Mouse (Mus musculus) common myeloid progenitor, adult 5-6 weeks (primary cell): ENCODE results near the gene Zfp691. TPM values are rescaled to one million over a fixed set of nuclear protein-coding genes. Genes with fewer than 3 reads are reported as not detected.

Experiments
- ATAC-seq: replicated peaks from 2 replicates; pipeline ENCODE4 v1.8.0; 2016; ENCODE audit warnings: low read depth, mild to moderate bottlenecking, moderate TSS enrichment, inconsistent platforms; ENCODE audit not compliant: poor library complexity, severe bottlenecking
- total RNA-seq: library from RNA; stranded (forward); fragments of 200-1000, 187-1606 nt; gene quantifications from 2 replicates; pipeline ENCODE4 v1.2.3, GENCODE M21; 2017

Zfp691 gene
- total RNA-seq, 1 experiment from 2014 or later = 5.2 TPM

DNA sequence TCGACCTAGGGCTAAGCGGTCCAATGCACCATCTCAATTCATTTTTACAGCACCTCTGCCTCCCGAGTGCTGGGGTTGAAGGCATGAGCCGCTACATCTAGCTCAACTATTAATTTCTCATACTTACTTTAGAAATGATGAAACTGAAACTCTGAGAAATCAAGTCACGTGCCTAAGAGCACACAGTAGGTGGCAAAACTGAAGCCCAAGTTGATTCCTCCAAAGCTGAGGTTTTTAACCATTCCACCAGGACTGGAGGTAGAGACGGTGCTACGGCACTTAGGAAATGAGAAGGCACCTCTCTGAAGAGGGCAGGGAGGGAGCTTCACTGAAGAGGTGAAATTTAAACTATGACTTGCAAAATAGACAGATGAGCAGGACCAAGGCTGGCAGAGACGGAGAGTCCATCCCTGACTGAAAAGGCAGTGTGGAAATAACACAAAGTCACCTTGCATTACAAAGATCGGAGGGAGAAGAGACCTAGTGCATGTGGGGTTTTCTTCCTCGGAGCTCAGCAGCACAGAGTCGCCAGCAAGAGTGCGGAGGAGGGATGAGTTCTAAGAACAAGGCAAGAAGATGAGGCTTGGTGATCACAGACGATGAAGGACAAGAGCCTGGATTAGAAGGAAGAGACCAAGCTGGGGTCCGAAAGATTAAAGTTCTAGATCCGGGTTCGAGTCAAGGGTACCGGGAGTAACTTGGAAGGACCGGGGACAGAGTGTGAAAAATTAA, 910 bp downstream of the Zfp691 start:
- no peak for ATAC-seq

DNA sequence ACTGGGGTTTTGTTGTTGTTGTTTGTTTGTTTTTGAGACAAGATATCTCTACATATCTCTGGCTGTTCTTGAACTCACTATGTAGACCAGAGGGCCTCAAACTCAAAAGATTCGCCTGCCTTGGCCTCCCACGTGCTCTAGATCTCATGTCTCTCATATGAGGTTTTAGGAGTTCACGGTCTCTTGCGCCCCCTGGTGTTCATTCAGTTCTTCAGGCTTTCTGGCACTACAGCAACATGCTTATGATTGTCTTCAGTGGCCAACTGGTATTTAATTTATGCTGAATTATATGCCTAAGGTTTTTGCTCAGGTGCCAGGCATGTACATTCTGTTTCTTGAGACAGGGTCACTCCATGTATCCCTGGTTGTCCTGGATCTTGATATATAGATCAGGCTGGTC, 6.3 kb downstream of the Zfp691 start:
- ATAC-seq = peak; percentile 84

DNA sequence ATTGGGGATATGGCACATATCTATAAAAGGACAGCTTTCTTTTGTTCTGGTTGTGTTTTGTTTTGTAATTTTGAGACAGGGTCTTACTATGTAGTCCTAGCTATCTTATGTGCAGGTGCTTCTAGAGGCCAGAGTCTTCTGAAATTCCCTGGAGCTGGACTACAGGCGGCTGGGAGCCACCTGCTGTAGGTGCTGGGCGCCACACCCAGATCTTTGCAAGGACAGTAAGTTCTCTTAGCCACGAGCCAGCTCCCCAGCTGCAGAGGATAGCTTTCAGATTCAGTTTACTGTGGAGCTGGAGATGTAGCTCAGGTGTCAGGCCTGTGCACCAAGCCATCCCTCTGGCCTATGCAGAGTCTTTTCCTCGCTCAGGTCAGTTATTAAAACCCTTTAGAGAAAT, 6.9 kb downstream of the Zfp691 start:
- ATAC-seq = no peak

DNA sequence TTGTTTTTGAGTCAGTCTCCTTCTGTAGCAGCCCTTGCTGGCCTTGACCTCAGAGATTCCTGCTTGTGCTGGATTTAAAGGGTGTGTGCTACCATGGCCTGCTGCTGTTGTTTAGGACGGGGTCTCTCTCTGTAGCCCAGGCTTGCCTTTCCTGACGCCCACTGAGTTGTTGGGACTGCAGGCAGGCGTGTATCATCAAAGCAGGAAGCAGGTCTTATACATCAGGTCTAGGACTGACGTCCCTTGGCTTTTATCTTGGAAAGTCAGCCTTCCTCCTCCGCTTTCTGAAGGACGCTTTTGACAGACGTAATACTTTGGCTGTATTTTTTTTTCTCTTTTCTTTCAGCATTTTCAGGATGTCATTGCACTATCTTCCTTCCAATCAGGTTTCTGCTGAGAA, 8.1 kb downstream of the Zfp691 start:
- ATAC-seq = peak; percentile 64

DNA sequence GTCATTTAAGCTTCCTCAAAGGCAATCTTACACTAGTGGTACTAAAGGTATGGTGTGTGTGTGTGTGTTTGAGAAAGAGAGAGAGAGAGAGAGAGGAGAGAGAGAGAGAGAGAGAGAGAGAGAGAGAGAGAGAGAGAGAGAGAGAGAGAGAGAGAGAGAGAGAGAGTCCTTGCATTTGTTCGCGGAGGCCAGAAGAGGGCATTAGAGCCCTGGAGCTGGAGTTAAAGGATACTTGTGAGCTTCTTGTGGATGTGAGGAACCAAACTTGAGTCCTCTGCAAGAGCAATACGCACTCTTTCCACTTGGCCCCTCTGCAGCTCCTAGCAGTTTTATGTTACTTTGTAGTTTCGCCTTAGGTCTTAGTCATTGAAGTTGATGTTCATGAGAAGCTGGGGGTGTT, 11.0 kb downstream of the Zfp691 start:
- ATAC-seq = no peak

DNA sequence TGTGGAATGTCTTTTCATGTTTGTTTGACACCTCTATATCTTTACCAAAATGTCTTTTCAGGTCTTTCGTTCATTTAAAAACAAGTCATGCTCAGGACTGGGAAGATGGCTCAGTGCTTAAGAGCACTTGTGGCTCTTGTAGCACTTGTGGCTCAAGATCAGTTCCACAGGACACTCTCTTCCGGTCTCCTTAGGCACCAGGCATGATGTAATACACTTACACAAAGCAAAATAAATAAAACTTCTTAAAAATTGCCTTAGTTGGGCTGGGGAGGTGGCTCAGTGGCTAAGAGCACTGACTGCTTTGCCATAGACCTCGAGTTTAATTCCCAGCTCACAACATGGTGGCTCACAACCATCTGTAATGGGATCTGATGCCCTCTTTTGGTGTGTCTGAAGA, 12.6 kb downstream of the Zfp691 start:
- ATAC-seq = no peak

DNA sequence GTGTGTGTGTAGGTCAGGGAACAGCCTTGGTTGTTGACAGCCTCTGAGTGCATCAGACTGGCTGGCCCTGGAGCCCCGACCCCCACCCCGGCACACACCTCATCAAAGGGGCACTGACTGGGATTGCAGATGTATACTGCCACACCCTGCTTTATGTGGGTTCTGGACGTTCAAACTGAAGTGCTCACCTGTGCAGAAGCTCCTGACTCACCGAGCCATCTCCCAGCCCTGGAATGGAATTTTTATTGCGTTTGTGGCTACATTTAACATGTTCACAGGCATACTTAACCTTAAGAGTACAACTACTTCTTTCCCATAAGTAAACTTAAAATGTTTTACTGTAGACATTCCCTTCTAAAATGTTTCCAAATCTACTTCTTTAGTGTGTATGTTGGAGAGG, 16.1 kb downstream of the Zfp691 start:
- ATAC-seq = no peak

DNA sequence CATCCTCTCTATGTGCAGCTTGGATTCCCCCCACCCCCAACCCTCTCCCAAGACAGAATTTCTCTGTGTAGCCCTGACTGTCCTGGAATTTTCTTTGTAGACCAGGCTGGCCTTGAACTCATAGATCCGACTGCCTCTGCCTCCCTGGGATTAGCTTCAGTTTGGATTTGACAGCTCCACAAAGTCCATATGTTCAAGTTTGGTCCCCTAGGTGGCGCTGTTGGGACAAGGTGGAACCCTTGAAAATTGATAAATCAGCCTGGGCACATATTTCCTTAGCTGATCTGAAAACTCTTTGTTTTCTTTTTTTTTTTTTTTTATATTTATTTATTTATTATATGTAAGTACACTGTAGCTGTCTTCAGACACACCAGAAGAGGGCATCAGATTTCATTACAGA, 16.8 kb downstream of the Zfp691 start:
- 0 out of 2 replicates have a peak, but pooled peaks have one; percentile 50 for ATAC-seq

DNA sequence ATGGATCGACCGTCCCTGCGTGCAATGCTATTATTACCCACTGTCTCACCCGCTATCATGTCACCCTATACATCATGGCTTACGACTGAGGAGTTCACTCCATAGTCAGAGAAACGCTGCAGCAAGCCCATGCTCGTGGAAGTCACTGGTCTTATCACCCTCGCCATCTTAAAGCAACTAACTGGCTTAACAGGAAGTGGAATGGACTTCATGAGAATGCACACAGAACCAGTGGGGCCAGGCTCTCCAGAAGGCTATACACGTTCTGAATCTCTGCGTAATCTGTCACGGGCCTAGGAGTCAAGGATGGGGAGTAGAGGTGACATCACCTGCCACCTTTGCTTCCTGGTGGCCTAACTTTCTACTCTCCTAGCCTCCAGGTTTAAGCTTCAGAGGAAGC, 25.3 kb downstream of the Zfp691 start:
- no peak for ATAC-seq

DNA sequence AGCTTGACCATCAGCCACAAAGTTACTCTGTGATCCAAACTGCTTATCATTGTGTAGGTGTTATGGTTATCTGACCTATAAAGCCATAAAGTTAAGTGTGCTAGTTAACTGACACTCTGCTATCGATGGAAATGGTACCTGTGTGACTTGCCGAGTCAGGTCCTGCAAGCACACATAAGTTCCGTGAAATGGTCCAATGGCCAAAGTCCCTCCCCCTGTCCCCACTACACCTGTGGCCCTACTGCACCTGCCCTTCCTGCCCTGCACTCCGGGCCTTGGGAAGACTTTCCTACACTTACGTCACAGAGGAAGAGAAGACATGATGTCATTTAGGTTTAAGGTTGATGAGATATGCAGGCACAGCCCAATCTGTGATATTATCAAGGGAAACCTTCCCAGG, 26.6 kb downstream of the Zfp691 start:
- no peak for ATAC-seq

DNA sequence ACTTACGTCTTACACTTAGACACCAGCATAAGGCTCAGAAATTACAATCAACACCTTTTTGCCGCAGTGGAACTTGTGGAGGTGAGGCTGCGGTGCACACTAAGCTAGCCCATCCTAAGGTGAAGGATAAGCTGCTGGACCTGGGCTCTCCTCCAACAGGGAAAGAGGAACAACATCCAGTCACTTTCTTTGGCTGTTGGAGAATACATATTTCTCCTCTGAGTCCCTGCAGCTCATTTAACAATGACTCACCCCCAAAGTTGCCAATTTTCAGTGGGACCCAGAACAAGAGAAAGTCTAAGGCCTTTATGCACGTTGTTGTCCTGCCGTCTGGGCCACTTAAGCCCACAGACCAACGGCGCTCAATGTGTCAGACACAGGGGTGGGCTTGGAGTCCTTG, 27.2 kb downstream of the Zfp691 start:
- no peak for ATAC-seq

DNA sequence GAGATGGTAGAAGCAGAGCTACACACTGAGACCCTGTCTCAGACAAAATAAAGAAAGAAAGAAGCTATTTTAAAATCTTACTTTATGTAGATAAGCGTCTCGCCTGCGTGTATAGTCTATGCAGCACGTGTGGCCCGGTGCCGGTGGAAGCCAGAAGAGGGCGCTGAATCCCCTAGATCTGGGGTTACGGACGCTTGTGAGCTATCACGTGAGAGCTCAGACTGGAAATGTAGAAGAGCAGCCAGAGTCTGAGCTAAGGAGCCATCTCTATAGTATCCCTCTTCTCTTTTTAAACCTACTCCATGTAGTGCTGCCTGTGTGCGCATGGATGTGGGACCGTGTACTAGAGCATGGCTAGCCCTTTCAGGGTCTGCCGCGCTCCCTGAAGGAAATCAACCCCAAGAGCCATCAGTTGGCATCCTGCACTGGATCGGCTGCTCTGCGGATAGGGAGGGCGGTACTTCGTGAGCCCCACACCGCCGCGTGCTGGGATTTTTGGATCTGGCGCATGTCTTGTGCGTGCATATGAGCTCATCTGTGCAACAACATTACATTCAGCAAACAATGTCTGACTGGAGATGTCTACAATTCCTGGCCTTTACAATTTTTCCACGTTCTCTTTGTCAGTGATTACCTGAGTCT, 31.6 kb downstream of the Zfp691 start:
- peak; percentile 80 for ATAC-seq

DNA sequence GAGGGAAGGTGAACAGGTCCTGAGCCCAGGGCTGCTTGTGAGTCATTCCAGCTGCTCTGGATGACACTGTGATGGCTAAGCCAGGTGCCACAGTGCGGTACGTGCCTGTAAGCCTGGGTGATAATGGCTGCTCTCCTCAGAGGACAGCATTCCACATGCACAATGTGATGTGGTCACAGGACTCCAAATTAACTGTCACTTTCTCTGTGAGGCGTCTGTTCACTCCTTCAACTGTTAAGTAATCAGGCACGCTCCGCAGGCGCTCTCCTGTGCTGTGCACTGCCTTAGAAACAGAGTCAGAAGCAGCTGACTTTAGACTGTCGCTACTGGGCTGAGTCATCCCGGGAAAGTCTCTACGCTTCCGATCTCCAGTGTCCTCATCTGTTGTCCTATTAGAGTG, 32.8 kb downstream of the Zfp691 start:
- no peak for ATAC-seq

DNA sequence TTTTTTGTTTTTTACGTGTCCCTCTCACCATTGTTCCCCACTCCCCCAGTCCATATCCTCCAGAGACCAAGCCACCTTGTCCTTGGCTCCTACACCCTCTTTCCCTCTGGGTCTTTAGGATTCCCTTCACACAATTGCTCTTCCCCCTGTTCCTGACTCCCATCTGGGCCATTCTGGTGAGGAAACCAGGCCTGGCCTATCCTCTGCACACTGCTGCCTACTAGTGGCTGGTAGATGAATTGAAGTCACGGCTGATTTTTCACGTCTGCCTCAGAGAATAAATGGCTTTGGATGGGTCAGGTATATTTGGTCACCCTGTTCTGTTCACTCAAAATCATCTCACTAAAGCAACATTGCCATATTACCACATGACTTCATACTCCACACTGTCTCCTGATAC, 33.9 kb downstream of the Zfp691 start:
- peak; percentile 67 for ATAC-seq

DNA sequence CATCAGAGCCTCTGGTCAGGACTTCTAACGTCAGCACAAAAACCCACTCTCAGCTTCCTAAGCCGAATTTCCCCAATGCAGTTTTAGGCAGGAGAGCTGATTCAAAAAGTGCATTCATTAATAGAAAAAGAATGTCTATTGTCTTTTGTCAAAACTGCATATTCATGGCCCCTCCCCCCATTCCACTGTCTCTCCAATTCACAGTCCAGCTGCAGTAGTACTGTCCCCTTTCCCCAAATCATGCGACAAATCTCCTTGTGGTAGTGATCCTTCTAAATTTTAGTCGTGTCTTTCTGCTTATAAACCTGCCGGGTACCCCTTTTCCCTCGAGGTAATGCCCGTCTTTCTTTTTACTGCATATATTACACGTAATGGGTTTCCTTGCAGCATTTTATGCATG, 35.2 kb downstream of the Zfp691 start:
- no peak for ATAC-seq

DNA sequence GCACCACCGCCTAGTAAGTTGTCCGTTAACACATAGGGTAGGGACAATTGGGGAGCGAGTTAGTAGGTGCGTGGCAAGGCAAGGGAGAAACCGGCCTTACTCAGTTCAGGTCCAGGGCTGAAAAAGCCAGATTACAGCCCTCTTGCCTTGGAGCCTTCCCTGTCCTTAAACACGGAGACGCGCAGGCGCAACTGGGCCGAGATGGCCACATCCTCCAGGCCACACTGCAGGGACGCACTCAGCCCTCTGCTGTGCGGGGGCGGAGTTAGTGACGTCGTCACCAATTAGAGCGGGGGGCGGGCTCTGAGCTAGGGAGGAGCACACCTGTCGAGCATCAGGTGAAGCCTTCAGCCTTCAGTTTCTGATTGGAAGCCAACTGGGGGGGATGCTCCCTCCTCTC, 35.8 kb downstream of the Zfp691 start:
- no peak for ATAC-seq

DNA sequence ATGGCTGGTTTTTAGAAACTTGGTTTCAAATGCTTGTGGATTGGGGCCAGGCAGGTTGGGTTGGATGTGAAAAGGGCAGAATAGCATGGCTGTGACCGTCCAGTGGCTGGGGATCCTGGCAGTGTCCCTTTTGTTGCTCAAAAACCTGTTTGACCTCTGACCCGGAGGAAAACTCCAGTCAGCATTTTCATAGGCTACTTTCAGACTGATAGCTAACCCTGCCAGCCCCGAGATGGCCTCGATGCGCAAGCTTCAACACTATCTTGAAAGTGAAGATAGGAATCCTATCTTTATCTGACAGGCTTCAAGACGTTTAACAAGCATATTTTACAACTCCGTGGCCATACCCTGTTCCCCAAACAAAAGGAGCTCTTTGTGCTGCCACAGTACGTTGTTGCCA, 36.7 kb downstream of the Zfp691 start:
- no peak for ATAC-seq

DNA sequence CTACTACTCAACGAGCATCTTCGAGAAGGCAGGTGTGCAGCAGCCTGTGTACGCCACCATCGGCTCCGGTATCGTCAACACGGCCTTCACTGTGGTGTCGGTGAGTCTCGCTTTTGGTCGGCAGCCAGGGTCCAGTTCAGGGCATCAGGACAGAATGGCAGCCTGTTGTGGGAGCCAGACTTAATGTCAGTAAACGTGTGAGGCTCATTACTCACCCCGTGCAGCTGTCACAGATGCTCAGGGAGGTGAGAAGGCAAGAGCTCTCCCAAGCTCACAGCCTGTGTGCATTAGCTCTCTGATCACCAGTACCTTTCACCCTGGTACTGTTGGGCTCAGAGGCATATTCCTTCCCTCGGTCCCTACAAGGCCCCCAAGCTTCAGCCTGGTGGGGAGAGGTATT, 40.1 kb downstream of the Zfp691 start:
- ATAC-seq = no peak

DNA sequence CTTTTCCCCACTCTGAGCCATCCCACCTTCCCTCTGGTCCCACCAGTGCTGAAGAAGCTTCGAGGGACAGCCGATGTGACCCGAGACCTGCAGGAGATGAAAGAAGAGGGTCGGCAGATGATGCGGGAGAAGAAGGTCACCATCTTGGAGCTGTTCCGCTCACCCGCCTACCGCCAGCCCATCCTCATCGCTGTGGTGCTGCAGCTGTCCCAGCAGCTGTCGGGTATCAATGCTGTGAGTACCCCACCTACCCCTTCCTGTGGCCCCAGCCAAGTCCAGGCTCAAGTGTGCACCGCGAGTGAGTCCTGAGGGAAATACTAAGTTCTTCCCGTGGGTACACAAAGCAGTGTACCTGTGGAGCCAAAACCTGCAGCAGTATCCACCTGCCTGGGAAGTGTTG, 40.7 kb downstream of the Zfp691 start:
- no peak for ATAC-seq

DNA sequence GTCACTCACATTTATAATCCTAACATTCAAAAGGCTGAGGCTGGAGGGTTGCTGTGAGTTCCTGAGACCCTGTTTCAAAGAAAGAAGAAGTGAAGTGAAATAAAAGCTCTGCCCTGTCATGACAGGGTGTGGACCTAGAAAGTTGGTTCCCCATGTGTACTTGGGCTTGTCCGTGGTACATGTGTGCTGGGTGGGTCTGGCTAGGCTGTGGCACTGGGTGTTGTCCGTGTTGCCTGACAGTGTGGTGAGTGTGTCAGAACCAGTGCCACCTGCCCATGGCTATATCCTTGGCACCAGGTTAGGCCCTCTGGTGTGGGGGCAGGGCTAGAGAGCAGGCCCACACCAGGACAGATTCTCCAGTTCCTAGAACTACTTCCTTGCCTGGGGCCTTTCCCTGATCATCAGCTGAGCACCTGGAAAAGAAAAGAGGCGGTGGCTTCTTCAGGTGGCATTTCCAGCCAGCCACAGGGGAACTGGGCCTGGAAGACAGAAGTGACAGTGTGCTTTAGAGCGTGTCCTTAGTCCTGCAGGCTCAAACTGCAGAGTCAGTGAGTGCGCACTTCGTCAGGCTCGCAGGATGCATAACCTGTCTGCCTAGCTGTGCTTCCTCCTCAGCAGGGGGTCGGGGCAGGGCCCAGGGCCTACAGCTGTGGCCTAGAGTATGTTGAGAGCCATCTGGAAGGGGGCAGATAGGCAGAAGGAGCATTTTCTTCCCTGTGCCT, 42.6 kb downstream of the Zfp691 start:
- no peak for ATAC-seq

DNA sequence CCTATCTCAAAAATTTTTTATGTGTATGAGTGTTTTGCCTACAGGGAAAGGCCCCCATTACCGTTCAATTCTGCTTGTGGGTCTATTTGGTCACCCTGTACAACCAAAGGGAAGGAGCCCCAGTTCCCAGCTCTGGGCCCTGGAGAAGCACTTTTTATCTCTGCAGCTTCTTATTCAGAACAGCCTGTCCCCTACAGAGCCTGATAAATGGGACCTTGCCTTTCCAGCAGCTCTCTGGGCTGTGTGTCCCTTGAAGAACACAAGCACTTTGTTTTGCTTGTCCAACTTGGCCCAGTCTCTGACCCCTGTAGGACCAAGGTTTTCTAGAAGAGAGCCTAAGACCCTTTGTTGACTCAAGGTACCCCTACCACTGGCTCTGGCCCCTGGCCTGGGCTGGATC, 44.9 kb downstream of the Zfp691 start:
- ATAC-seq = no peak
